Mouse (Mus musculus) lung, adult 2 months (tissue): ENCODE results near the gene Mapk8.

ENCODE experiments used
- CTCF ChIP-seq: fragments of 200-500 bp; IDR thresholded peaks from 2 replicates; pipeline ENCODE4 v1.5.1; 2011; ENCODE audit warnings: mild to moderate bottlenecking, low read length, control low read depth; ENCODE audit not compliant: insufficient read depth
- POLR2A ChIP-seq: fragments of 200-500 bp; IDR thresholded peaks from 2 replicates; pipeline ENCODE4 v1.6.1; 2011; ENCODE audit warnings: low read depth, mild to moderate bottlenecking, control low read depth, low read length, borderline replicate concordance; ENCODE audit errors: extremely low read depth

DNA sequence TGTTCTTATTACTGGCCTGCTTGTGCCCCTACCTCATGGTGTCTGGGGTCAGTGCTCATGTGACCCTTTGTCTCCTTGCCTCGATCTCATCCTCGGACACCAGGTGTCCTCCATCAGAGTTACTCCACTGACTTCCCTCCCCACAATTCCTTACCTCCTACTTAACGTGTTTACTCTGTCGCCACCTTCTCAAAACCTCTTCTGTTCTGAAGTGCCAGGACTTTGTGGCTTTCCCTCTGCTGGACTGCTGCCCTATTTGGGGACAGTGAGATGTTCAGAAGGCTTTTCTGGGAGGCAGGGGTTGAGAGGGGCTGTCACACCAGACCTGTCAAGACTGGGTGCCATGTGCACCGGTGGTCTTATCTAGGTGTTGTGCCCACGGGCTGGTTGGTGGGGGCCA lies 94.1 kb downstream of the Mapk8 start:
- TF ChIP-seq CTCF (no peak), POLR2A (no peak)
